Mouse (Mus musculus): ENCODE results near the gene Lpin2.

GRCm38 (mm10) chr17:71164991-71165390, 17.4 kb upstream of the Lpin2 start:
- TF ChIP-seq POLR2A (IDR thresholded peaks at IDR 0.05; ENCODE audit: low read depth, low read length) = no peak
- no peak for TF ChIP-seq CTCF (IDR thresholded peaks at IDR 0.05; ENCODE audit: borderline replicate concordance, insufficient read depth, low read length)
